Mouse (Mus musculus) bone marrow, adult 2 months (tissue): ENCODE data around the gene Sf1. TPM values are rescaled to one million over a fixed set of nuclear protein-coding genes. Genes with fewer than 3 reads are reported as not detected.

Experiments
- H3K27ac ChIP-seq: fragments of 200-500 bp; 2 replicates; pipeline ENCODE4 v1.5.1; 2012; ENCODE audit warnings: low read depth, mild to moderate bottlenecking, control low read depth, inconsistent platforms, low read length; ENCODE audit not compliant: control insufficient read depth, poor library complexity, insufficient read depth
- H3K4me1 ChIP-seq: fragments of 200-500 bp; 2 replicates; pipeline ENCODE4 v1.6.1; 2011; ENCODE audit warnings: low read length; ENCODE audit not compliant: control insufficient read depth, insufficient read depth
- H3K4me3 ChIP-seq: fragments of 200-500 bp; replicated peaks from 2 replicates; pipeline ENCODE3; 2011; ENCODE audit warnings: mild to moderate bottlenecking, low read depth, low read length, control low read depth; ENCODE audit not compliant: control insufficient read depth
- CTCF ChIP-seq: fragments of 200-500 bp; IDR thresholded peaks from 2 replicates; pipeline ENCODE4 v1.5.1; 2011; ENCODE audit warnings: low read length, control low read depth; ENCODE audit not compliant: control insufficient read depth, insufficient read depth
- POLR2A ChIP-seq: fragments of 200-500 bp; IDR thresholded peaks from 2 replicates; pipeline ENCODE4 v1.6.1; 2011; ENCODE audit warnings: low read depth, mild to moderate bottlenecking, control low read depth, low read length, borderline replicate concordance; ENCODE audit not compliant: control insufficient read depth
- WGBS: fragments of 180-500 bp; shearing (Covaris S2); methylation state at CpG from one replicate; pipeline ENCODE4 v1.1.7; 2018; 5-methylcytosine and 5-hydroxymethylcytosine counted together
- polyA plus RNA-seq: library from polyadenylated mRNA; stranded (reverse); fragments of >200 nt; gene quantifications from 2 replicates; pipeline ENCODE4 v1.2.4, GENCODE M21; 2011; ENCODE audit warnings: low replicate concordance; ENCODE audit not compliant: missing spikeins, insufficient read depth, insufficient read length

The Sf1 gene
- polyA plus RNA-seq, 1 experiment = 184 TPM

GRCm38 (mm10) chr19:6339890-6340504 lies 23.5 kb upstream of the Sf1 start:
- Histone ChIP-seq H3K27ac (peak overlapping the region; percentile 89), H3K4me1 (peaks cover 7% of the 10 kb centered on the region), H3K4me3 (peak overlapping the region; percentile 58)
- TF ChIP-seq POLR2A = peak; percentile 50; the same call in 1 of the 2 replicates
- peak; percentile 74 for TF ChIP-seq CTCF
- WGBS = 15% methylated on average over 15 of the region's 15 CpGs

- Histone ChIP-seq H3K4me3 (peak within 1 kb of the TSS; percentile 88), H3K4me1 (peaks cover 7% of the 10 kb centered on the region), H3K27ac (peak within 1 kb of the TSS; percentile 93)
- under 1% methylated on average over 71 of the region's 72 CpGs for WGBS
- TF ChIP-seq CTCF (peak; percentile 4; the same call in 1 of the 2 replicates), POLR2A (peak; percentile 50; the same call in 1 of the 2 replicates)
These were observed 22.7 kb upstream of the Sf1 start, which contains the start of gene Map4k2 for GRCm38 (mm10) chr19:6340524-6341452. Gene Map4k2 (plus strand): TSS chr19:6341135.

- Histone ChIP-seq H3K4me3 (peak overlapping the region; percentile 88), H3K4me1 (peaks cover 12% of the 10 kb centered on the region), H3K27ac (peak overlapping the region; percentile 93)
- TF ChIP-seq POLR2A (no peak), CTCF (no peak)
- 2% methylated on average over 23 of the region's 23 CpGs for WGBS
These were observed 21.9 kb upstream of the Sf1 start for GRCm38 (mm10) chr19:6341453-6342077.

GRCm38 (mm10) chr19:6342276-6342933 lies 21.1 kb upstream of the Sf1 start:
- H3K4me1 ChIP-seq = peaks cover 16% of the 10 kb centered on the region

GRCm38 (mm10) chr19:6343066-6343925 lies 20.2 kb upstream of the Sf1 start:
- 60% methylated on average over 19 of the region's 19 CpGs for WGBS
- Histone ChIP-seq H3K27ac (peak overlapping the region; percentile 0; the same call in 1 of the 2 replicates), H3K4me3 (peak overlapping the region; percentile 20), H3K4me1 (peaks cover 16% of the 10 kb centered on the region)
- TF ChIP-seq CTCF (peak; percentile 18; the same call in 1 of the 2 replicates), POLR2A (no peak)

More at GRCm38 (mm10) chr19:6342276-6342933, 21.1 kb upstream of the Sf1 start:
- no peak for TF ChIP-seq POLR2A
- H3K4me3 ChIP-seq = peak overlapping the region; percentile 88
- WGBS = 30% methylated on average over 5 of the region's 5 CpGs
- H3K27ac ChIP-seq = peak overlapping the region; percentile 93

GRCm38 (mm10) chr19:6343996-6344395 lies 19.5 kb upstream of the Sf1 start:
- TF ChIP-seq CTCF (no peak), POLR2A (no peak)
- peaks cover 16% of the 10 kb centered on the region for H3K4me1 ChIP-seq
- no peak overlapping the region for H3K4me3 ChIP-seq
- no peak overlapping the region; the same call in 1 of the 2 replicates for H3K27ac ChIP-seq
- 70% methylated on average over 5 of the region's 5 CpGs for WGBS

GRCm38 (mm10) chr19:6346023-6346422 lies 17.5 kb upstream of the Sf1 start:
- WGBS = 84% methylated on average over 5 of the region's 5 CpGs
- TF ChIP-seq POLR2A (no peak), CTCF (no peak)
- Histone ChIP-seq H3K4me3 (peak overlapping the region; percentile 5), H3K4me1 (peaks cover 16% of the 10 kb centered on the region), H3K27ac (peak overlapping the region; percentile 44)
